Mouse (Mus musculus): ENCODE measurements at regions not wholly inside any gene's neighbourhood (a gene's known extent, or its start where the extent isn't known, plus 50 kb on each side); places are given as distances from the start of the nearest gene placed in this dataset.

GRCm38 (mm10) chr11:20985069-20985759 lies 105.9 kb upstream of the Peli1 start:
- no peak for TF ChIP-seq POLR2A (IDR thresholded peaks at IDR 0.05; ENCODE audit: low read depth, low read length)
- no peak for TF ChIP-seq CTCF (IDR thresholded peaks at IDR 0.05; ENCODE audit: extremely low read depth, insufficient read length, insufficient replicate concordance, low read depth, low read length)
